Mouse (Mus musculus) layer of hippocampus, adult 9-11 months (tissue): ENCODE results near the gene Lmna.

Source experiments
- DNase-seq: peaks from one replicate; pipeline ENCODE4 v3.0.0; 2022

Lmna gene

GRCm38 (mm10) chr3:88518411-88518810 is 8.7 kb upstream of the Lmna start:
- DNase-seq, result no peak

GRCm38 (mm10) chr3:88516407-88516806 is 6.7 kb upstream of the Lmna start:
- no peak for DNase-seq

- DNase-seq, result no peak
Observed at GRCm38 (mm10) chr3:88515095-88515386, 5.3 kb upstream of the Lmna start.

- DNase-seq, result no peak
Observed at GRCm38 (mm10) chr3:88514231-88515094, 4.7 kb upstream of the Lmna start.

GRCm38 (mm10) chr3:88513546-88514115 is 3.9 kb upstream of the Lmna start:
- no peak for DNase-seq

- DNase-seq, result no peak
Observed at GRCm38 (mm10) chr3:88512896-88513545, 3.3 kb upstream of the Lmna start.

- no peak for DNase-seq
Observed at GRCm38 (mm10) chr3:88512141-88512895, 2.6 kb upstream of the Lmna start.

- no peak for DNase-seq
Observed at GRCm38 (mm10) chr3:88511559-88511958, 1.8 kb upstream of the Lmna start.

- DNase-seq, result no peak
Observed at GRCm38 (mm10) chr3:88510421-88511289, 899 bp upstream of the Lmna start.

- no peak for DNase-seq
Observed at GRCm38 (mm10) chr3:88509250-88509649, 506 bp downstream of the Lmna start.

- DNase-seq, result no peak
Observed at GRCm38 (mm10) chr3:88505765-88506164, 4.0 kb downstream of the Lmna start.

GRCm38 (mm10) chr3:88505081-88505480 is 4.7 kb downstream of the Lmna start:
- no peak for DNase-seq

GRCm38 (mm10) chr3:88503881-88504746 is 5.6 kb downstream of the Lmna start:
- DNase-seq, result no peak

GRCm38 (mm10) chr3:88503505-88503863 is 6.3 kb downstream of the Lmna start:
- no peak for DNase-seq

- DNase-seq, result peak; percentile 94
Observed at GRCm38 (mm10) chr3:88502641-88503504, 6.9 kb downstream of the Lmna start.

GRCm38 (mm10) chr3:88502031-88502571 is 7.7 kb downstream of the Lmna start:
- no peak for DNase-seq

- no peak for DNase-seq
Observed at GRCm38 (mm10) chr3:88501366-88502030, 8.3 kb downstream of the Lmna start.

- no peak for DNase-seq
Observed at GRCm38 (mm10) chr3:88500655-88501365, 8.9 kb downstream of the Lmna start.

GRCm38 (mm10) chr3:88500087-88500486 is 9.7 kb downstream of the Lmna start:
- no peak for DNase-seq
